Mouse (Mus musculus) leukemia stem cell, adult 10-12 weeks (primary cell): ENCODE data around the gene Olfr1208. TPM values are rescaled to one million over a fixed set of nuclear protein-coding genes. Genes with fewer than 3 reads are reported as not detected.

Source experiments
- polyA plus RNA-seq: library from polyadenylated mRNA; stranded (reverse); fragments of >175 nt; gene quantifications from 2 replicates; pipeline ENCODE4 v1.2.3, GENCODE M21; 2012; ENCODE audit warnings: low replicate concordance

Olfr1208 gene
- not detected in 2 replicates for polyA plus RNA-seq

GRCm38 (mm10) chr2:88902211-88902610 lies at the start of gene Olfr1208:
Olfr1208 (minus strand) TSS chr2:88902311.

GRCm38 (mm10) chr2:88938011-88938410 lies 35.9 kb upstream of the Olfr1208 start, which contains the start of gene Olfr1211:
Olfr1211 (minus strand) TSS chr2:88938111.

GRCm38 (mm10) chr2:88915057-88915456 lies 12.9 kb upstream of the Olfr1208 start, which contains the start of gene Olfr1209:
Olfr1209 (minus strand) TSS chr2:88915157.

GRCm38 (mm10) chr2:88862931-88863330 lies 39.2 kb downstream of the Olfr1208 start, which contains the start of gene Olfr1206:
Olfr1206 (plus strand) TSS chr2:88863231.

GRCm38 (mm10) chr2:88848992-88849391 lies 53.1 kb downstream of the Olfr1208 start, which contains the start of gene Olfr1204:
Olfr1204 (plus strand) TSS chr2:88849292.

Other genes starting within 250 kb of the Olfr1208 start
- not detected in 2 replicates for gene Olfr1193, start 226.7 kb downstream of the Olfr1208 start, polyA plus RNA-seq
- not detected in 2 replicates for gene Olfr1195, start 213.1 kb downstream of the Olfr1208 start, polyA plus RNA-seq
- gene Olfr1196, start 197.7 kb downstream of the Olfr1208 start, polyA plus RNA-seq: not detected in 2 replicates
- not detected in 2 replicates for gene Olfr1197, start 169.9 kb downstream of the Olfr1208 start, polyA plus RNA-seq
- gene Olfr1198, start 150.9 kb downstream of the Olfr1208 start, polyA plus RNA-seq: not detected in 2 replicates
- gene Olfr1199, start 141.8 kb downstream of the Olfr1208 start, polyA plus RNA-seq: not detected in 2 replicates
- not detected in 2 replicates for gene Olfr1200, start 131.8 kb downstream of the Olfr1208 start, polyA plus RNA-seq
- gene Olfr1201, start 109.3 kb downstream of the Olfr1208 start, polyA plus RNA-seq: not detected in 2 replicates
- not detected in 2 replicates for gene Olfr1202, start 87.8 kb downstream of the Olfr1208 start, polyA plus RNA-seq
- gene Olfr1205, start 72.6 kb downstream of the Olfr1208 start, polyA plus RNA-seq: not detected in 2 replicates
- not detected in 2 replicates for gene Olfr1204, start 53.0 kb downstream of the Olfr1208 start, polyA plus RNA-seq
- not detected in 2 replicates for gene Olfr1206, start 39.1 kb downstream of the Olfr1208 start, polyA plus RNA-seq
- not detected in 2 replicates for gene Olfr1209, start 12.8 kb upstream of the Olfr1208 start, polyA plus RNA-seq
- not detected in 2 replicates for gene Olfr1211, start 35.8 kb upstream of the Olfr1208 start, polyA plus RNA-seq
- gene Olfr1212, start 51.7 kb upstream of the Olfr1208 start, polyA plus RNA-seq: 0.33 TPM in 1 of 2 replicates, not detected in the other
- gene Gm13762, start 78.0 kb upstream of the Olfr1208 start, polyA plus RNA-seq: not detected in 2 replicates
- not detected in 2 replicates for gene Olfr1214, start 90.3 kb upstream of the Olfr1208 start, polyA plus RNA-seq
- not detected in 2 replicates for gene Olfr1215, start 104.7 kb upstream of the Olfr1208 start, polyA plus RNA-seq
- gene Olfr1216, start 116.0 kb upstream of the Olfr1208 start, polyA plus RNA-seq: not detected in 2 replicates
- gene Olfr1217, start 129.8 kb upstream of the Olfr1208 start, polyA plus RNA-seq: not detected in 2 replicates
- gene Olfr1218, start 158.9 kb upstream of the Olfr1208 start, polyA plus RNA-seq: not detected in 2 replicates
- not detected in 2 replicates for gene Olfr1219, start 181.2 kb upstream of the Olfr1208 start, polyA plus RNA-seq
- gene Olfr1220, start 204.5 kb upstream of the Olfr1208 start, polyA plus RNA-seq: not detected in 2 replicates
- not detected in 2 replicates for gene Olfr1221, start 215.0 kb upstream of the Olfr1208 start, polyA plus RNA-seq
- not detected in 2 replicates for gene Olfr1222, start 230.7 kb upstream of the Olfr1208 start, polyA plus RNA-seq
- not detected in 2 replicates for gene Olfr1223, start 249.2 kb upstream of the Olfr1208 start, polyA plus RNA-seq